Mouse (Mus musculus) cerebellum, adult 2 months (tissue): Measurements from ENCODE around the gene Ankrd61.

Source experiments
- CTCF ChIP-seq: fragments of 200-500 bp; IDR thresholded peaks from 2 replicates; pipeline ENCODE4 v1.5.1; 2011; ENCODE audit warnings: low read depth, mild to moderate bottlenecking, control low read depth, low read length, moderate library complexity, borderline replicate concordance; ENCODE audit not compliant: insufficient read depth
- POLR2A ChIP-seq: fragments of 200-500 bp; IDR thresholded peaks from 2 replicates; pipeline ENCODE4 v1.6.1; 2011; ENCODE audit warnings: low read length, control low read depth, borderline replicate concordance; ENCODE audit not compliant: insufficient read depth

- TF ChIP-seq CTCF (no peak), POLR2A (no peak)
These were observed 6.7 kb downstream of the Ankrd61 start for GRCm38 (mm10) chr5:143890741-143891140.
